Comparison of ENCODE assay signal across 29 mouse cellular contexts in the genomic region with DNA sequence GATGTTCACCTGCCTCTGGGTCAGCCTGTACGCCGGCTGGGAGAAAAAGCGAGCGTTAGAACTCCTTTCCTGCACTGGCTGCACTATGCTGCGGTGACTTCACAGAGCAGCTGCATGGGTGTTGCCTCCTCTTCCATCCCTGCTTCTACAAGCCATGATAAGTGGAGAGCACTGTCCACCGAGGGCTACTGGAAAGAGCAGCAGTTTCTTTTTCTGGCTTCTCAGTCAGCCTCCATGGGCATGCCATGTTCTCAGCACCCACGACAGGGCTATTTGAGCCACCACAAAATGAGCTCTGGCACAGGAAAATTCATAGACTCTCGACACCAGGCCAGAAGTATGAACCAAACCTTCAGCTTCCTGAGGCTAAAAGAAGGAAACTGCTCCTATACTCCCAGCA. TPM values are rescaled to one million over a fixed set of nuclear protein-coding genes. Genes with fewer than 3 reads are reported as not detected.
A peak's percentile ranks its signal among the peaks of the same experiment; 100 is the strongest.
DNase-seq lines count a peak whose midpoint lies in the region; ATAC-seq and TF ChIP-seq lines count a peak whose summit lies in the region.
"Had no signal": no experiment of that assay in that cellular context is flagged by ENCODE, and none has a peak within 500 bp of the region (broad histone marks: within the 10 kb centered on the region; RNA-seq: fewer than 3 reads in every experiment).

No protein-coding gene starts in this region.

- peak overlapping the region; percentile 78 for H3K27ac ChIP-seq in gastrocnemius, adult 2 months
- H3K27ac ChIP-seq: embryonic facial prominence, embryonic 13.5 days; embryonic facial prominence, embryonic 15.5 days; forebrain, embryonic 10.5 days; forebrain, embryonic 12.5 days had no signal

- no peak for TF ChIP-seq CTCF in gastrocnemius, adult 2 months (IDR thresholded peaks at IDR 0.05)

- intact Hi-C loops in gastrocnemius, adult 2 months (cut with DNase I) = no loop called here
- intact Hi-C loops in gastrocnemius, postnatal 36 days (cut with DNase I) = no loop called here

- H3K4me3 ChIP-seq in gastrocnemius, adult 2 months = peak overlapping the region; percentile 26
- H3K4me3 ChIP-seq: embryonic facial prominence, embryonic 13.5 days; embryonic facial prominence, embryonic 15.5 days; erythroblast, embryonic 14.5 days; forebrain, embryonic 10.5 days; forebrain, embryonic 12.5 days had no signal

- DNase-seq in frontal cortex, postnatal 10 days (ENCODE audit: low spot score in 2 of 2) = no peak
- peak; percentile 49 for DNase-seq in gastrocnemius, adult 2 months
- DNase-seq in gastrocnemius, postnatal 36 days = no peak
- peak; percentile 17 to 60 for DNase-seq in left cerebral cortex, adult 18-20 months (ENCODE audit: low spot score in 2 of 2)
- DNase-seq in left cerebral cortex, adult 9 months (ENCODE audit: low spot score in 2 of 2) = no peak
- DNase-seq in right cerebral cortex, adult 18-20 months = peak; percentile 45
- DNase-seq in right cerebral cortex, postnatal 25 days = no peak
- DNase-seq: adrenal gland, adult 8-10 months; adrenal gland, postnatal 14 days; adrenal gland, postnatal 36 days; B cell, adult 2 months; cerebellum, adult 11 months; cerebellum, adult 18-20 months; cerebellum, adult 8-10 months; cerebellum, adult 9-11 months; cerebellum, postnatal 14 days; cerebellum, postnatal 36 days; embryo, embryonic 11 days had no signal

- peak; percentile 71; the same call in 1 of the 2 replicates for ATAC-seq in frontal cortex, adult (ENCODE audit: low TSS enrichment)
- ATAC-seq: activated CD4-positive, CD25-positive, alpha-beta regulatory T cell, adult 4 months; CD4-positive, CD25-positive, alpha-beta regulatory T cell, adult 4 months; forebrain, embryonic 14.5 days; Patski had no signal

RNA-seq across cellular contexts. Expression of a gene that starts 15.8 kb away (rescaled TPM):
- total RNA-seq in gastrocnemius, adult 2 months (2021) = 10 to 100 TPM in 1 of 2 experiments, 1 to 10 TPM in 1; 9.0 to 10.8 TPM
- 10 to 100 TPM in 1 of 2 experiments, 1 to 10 TPM in 1; 9.1 to 10.3 TPM for total RNA-seq in gastrocnemius, postnatal 36 days (2021)
- 100 to 1,000 TPM; 154 to 160 TPM for total RNA-seq in left cerebral cortex, adult 18-20 months (2021)

RNA-seq across cellular contexts. Expression of a gene that starts 26.5 kb away (rescaled TPM):
- total RNA-seq in gastrocnemius, adult 2 months (2021) = 100 to 1,000 TPM in 1 of 2 experiments, 10 to 100 TPM in 1; 95.9 to 112 TPM
- 100 to 1,000 TPM in 1 of 2 experiments, 10 to 100 TPM in 1; 98.7 to 117 TPM for total RNA-seq in gastrocnemius, postnatal 36 days (2021)
- total RNA-seq in left cerebral cortex, adult 18-20 months (2021) = 100 to 1,000 TPM; 164 to 169 TPM

RNA-seq across cellular contexts. Expression of a gene that starts 45.0 kb away (rescaled TPM):
- 10 to 100 TPM; 16.9 to 17.5 TPM for total RNA-seq in gastrocnemius, adult 2 months (2021)
- 10 to 100 TPM; 16.0 to 16.3 TPM for total RNA-seq in gastrocnemius, postnatal 36 days (2021)
- total RNA-seq in left cerebral cortex, adult 18-20 months (2021) = 10 to 100 TPM; 18.5 to 18.8 TPM

RNA-seq across cellular contexts. Expression of a gene that starts 54.3 kb away (rescaled TPM):
- not detected for total RNA-seq in gastrocnemius, adult 2 months (2021)
- total RNA-seq in gastrocnemius, postnatal 36 days (2021) = under 1 TPM in 1 of 2 experiments, not detected in 1; 0.05 TPM
- total RNA-seq in left cerebral cortex, adult 18-20 months (2021) = under 1 TPM; 0.07 to 0.16 TPM
- total RNA-seq: adrenal gland, adult 18-20 months; adrenal gland, adult 8-10 months; adrenal gland, postnatal 36 days had no signal

Comparison
In these comparisons a context has a peak if more than half of its experiments do, and no peak if none do; other contexts are left out.
1. DNase-seq: peak in gastrocnemius, adult 2 months (single experiment), left cerebral cortex, adult 18-20 months (2 of 2) and right cerebral cortex, adult 18-20 months (single experiment); none in frontal cortex, postnatal 10 days (0 of 2), gastrocnemius, postnatal 36 days (0 of 2), left cerebral cortex, adult 9 months (0 of 2) and right cerebral cortex, postnatal 25 days (single experiment).
2. RNA of a gene that starts 15.8 kb away (total RNA-seq): 154 to 160 TPM in left cerebral cortex, adult 18-20 months; 9.0 to 10.8 TPM in gastrocnemius, adult 2 months and 9.1 to 10.3 TPM in gastrocnemius, postnatal 36 days; every median in the first group is over 10 times any median in the second.